Mouse (Mus musculus) forebrain, embryonic 14.5 days (tissue): ENCODE measurements at regions not wholly inside any gene's neighbourhood (a gene's known extent, or its start where the extent isn't known, plus 50 kb on each side); places are given as distances from the start of the nearest gene placed in this dataset.

Experiments
- ATAC-seq: fragments of 200-750 bp; cut with Nextera tagmentation; 2 replicates; pipeline ENCODE4 v1.8.0; 2017; ENCODE audit warnings: mild to moderate bottlenecking, moderate library complexity
- DNase-seq: peaks from one replicate; pipeline ENCODE4 v3.0.0-alpha.2; 2015; ENCODE audit warnings: low spot score
- H3K27ac ChIP-seq: fragments of 300-500 bp; sonication (generic); 2 replicates; pipeline ENCODE4 v1.5.1; 2014; ENCODE audit warnings: low read depth, mild to moderate bottlenecking, control low read depth, low read length, moderate library complexity
- H3K27me3 ChIP-seq: fragments of 300-500 bp; sonication (generic); replicated peaks from 2 replicates; pipeline ENCODE4 v1.6.1; 2014; ENCODE audit warnings: low read length, control low read depth, mixed read lengths; ENCODE audit not compliant: control insufficient read depth, insufficient read depth
- H3K36me3 ChIP-seq: fragments of 300-500 bp; sonication (generic); 2 replicates; pipeline ENCODE4 v1.6.1; 2014; ENCODE audit warnings: low read length, control low read depth; ENCODE audit not compliant: control insufficient read depth, insufficient read depth
- H3K4me1 ChIP-seq: fragments of 300-500 bp; sonication (generic); 2 replicates; pipeline ENCODE4 v1.6.1; 2014; ENCODE audit warnings: antibody characterized with exemption, low read length, control low read depth; ENCODE audit not compliant: control insufficient read depth, insufficient read depth
- H3K4me2 ChIP-seq: fragments of 300-500 bp; sonication (generic); 2 replicates; pipeline ENCODE4 v1.6.1; 2014; ENCODE audit warnings: mild to moderate bottlenecking, control low read depth, low read length
- H3K4me3 ChIP-seq: fragments of 300-500 bp; sonication (generic); 2 replicates; pipeline ENCODE4 v1.5.1; 2014; ENCODE audit warnings: low read depth, low read length, control low read depth
- H3K9ac ChIP-seq: fragments of 300-500 bp; sonication (generic); 2 replicates; pipeline ENCODE4 v1.6.1; 2014; ENCODE audit warnings: mild to moderate bottlenecking, low read length, control low read depth, moderate library complexity
- H3K9me3 ChIP-seq: fragments of 300-500 bp; sonication (generic); replicated peaks from 2 replicates; pipeline ENCODE4 v1.6.1; 2016; ENCODE audit warnings: low read length, control low read depth, mixed read lengths; ENCODE audit not compliant: control insufficient read depth
- WGBS: fragments of 180-500 bp; shearing (Covaris S2); extraction: QIAGEN DNeasy Blood & Tissue Kit; methylation state at CpG from one replicate; pipeline ENCODE4 v1.1.7; 2014; 5-methylcytosine and 5-hydroxymethylcytosine counted together

GRCm38 (mm10) chr9:88207378-88207777 lies 119.6 kb upstream of the Nt5e start:
- WGBS = 71% methylated on average over 7 of the region's 7 CpGs
- Histone ChIP-seq H3K36me3 (no peaks in the 10 kb centered on the region), H3K27me3 (no peaks in the 10 kb centered on the region), H3K9me3 (no peaks in the 10 kb centered on the region), H3K4me1 (no peaks in the 10 kb centered on the region), H3K4me2 (no peak overlapping the region), H3K9ac (no peak overlapping the region), H3K27ac (no peak overlapping the region), H3K4me3 (no peak overlapping the region)
- ATAC-seq (no peak), DNase-seq (no peak)

GRCm38 (mm10) chr9:88208022-88208421 lies 119.0 kb upstream of the Nt5e start:
- H3K4me2 ChIP-seq = no peak overlapping the region
- DNase-seq (no peak), ATAC-seq (no peak)
- no peaks in the 10 kb centered on the region for H3K4me1 ChIP-seq
- H3K36me3 ChIP-seq = no peaks in the 10 kb centered on the region
- H3K27ac ChIP-seq = no peak overlapping the region
- no peaks in the 10 kb centered on the region for H3K9me3 ChIP-seq
- no peaks in the 10 kb centered on the region for H3K27me3 ChIP-seq
- H3K9ac ChIP-seq = no peak overlapping the region
- no peak overlapping the region for H3K4me3 ChIP-seq

- no peak for ATAC-seq
- Histone ChIP-seq H3K9ac (no peak overlapping the region), H3K27ac (no peak overlapping the region), H3K27me3 (no peaks in the 10 kb centered on the region), H3K4me1 (no peaks in the 10 kb centered on the region), H3K9me3 (no peaks in the 10 kb centered on the region), H3K36me3 (no peaks in the 10 kb centered on the region), H3K4me2 (no peak overlapping the region), H3K4me3 (no peak overlapping the region)
- 47% methylated on average over 6 of the region's 6 CpGs for WGBS
- DNase-seq = no peak
Observed at GRCm38 (mm10) chr9:88214758-88215157, 112.2 kb upstream of the Nt5e start.

- no peak overlapping the region for H3K4me2 ChIP-seq
- H3K36me3 ChIP-seq = no peaks in the 10 kb centered on the region
- ATAC-seq (no peak), DNase-seq (no peak)
- 83% methylated on average over 3 of the region's 3 CpGs for WGBS
- no peak overlapping the region for H3K27ac ChIP-seq
- no peaks in the 10 kb centered on the region for H3K27me3 ChIP-seq
- H3K4me3 ChIP-seq = no peak overlapping the region
- no peaks in the 10 kb centered on the region for H3K4me1 ChIP-seq
- H3K9me3 ChIP-seq = no peaks in the 10 kb centered on the region
- no peak overlapping the region for H3K9ac ChIP-seq
Observed at GRCm38 (mm10) chr9:88220360-88220759, 106.6 kb upstream of the Nt5e start.

GRCm38 (mm10) chr9:88221276-88221675 lies 105.7 kb upstream of the Nt5e start:
- Histone ChIP-seq H3K27me3 (no peaks in the 10 kb centered on the region), H3K9me3 (no peaks in the 10 kb centered on the region), H3K4me2 (no peak overlapping the region), H3K9ac (no peak overlapping the region), H3K4me1 (no peaks in the 10 kb centered on the region), H3K36me3 (no peaks in the 10 kb centered on the region), H3K27ac (no peak overlapping the region), H3K4me3 (no peak overlapping the region)
- 85% methylated on average over 14 of the region's 14 CpGs for WGBS
- no peak for DNase-seq
- ATAC-seq = no peak

- Histone ChIP-seq H3K27ac (no peak overlapping the region), H3K36me3 (no peaks in the 10 kb centered on the region), H3K9me3 (no peaks in the 10 kb centered on the region), H3K9ac (no peak overlapping the region), H3K4me3 (no peak overlapping the region), H3K4me2 (no peak overlapping the region), H3K27me3 (no peaks in the 10 kb centered on the region), H3K4me1 (no peaks in the 10 kb centered on the region)
- DNase-seq (peak; percentile 82), ATAC-seq (peak; percentile 26; the same call in 1 of the 2 replicates)
- 30% methylated on average over 7 of the region's 7 CpGs for WGBS
Observed at GRCm38 (mm10) chr9:88221850-88222353, 105.1 kb upstream of the Nt5e start.

- Histone ChIP-seq H3K4me2 (no peak overlapping the region), H3K4me3 (no peak overlapping the region), H3K9me3 (no peaks in the 10 kb centered on the region), H3K9ac (no peak overlapping the region), H3K4me1 (peaks cover 3% of the 10 kb centered on the region; the same call in 1 of the 2 replicates), H3K36me3 (no peaks in the 10 kb centered on the region), H3K27ac (no peak overlapping the region), H3K27me3 (no peaks in the 10 kb centered on the region)
- WGBS = 80% methylated on average over 2 of the region's 2 CpGs
- no peak for ATAC-seq
- DNase-seq = no peak
Observed at GRCm38 (mm10) chr9:88237126-88237525, 89.9 kb upstream of the Nt5e start.

- ATAC-seq = no peak; the same call in 1 of the 2 replicates
- WGBS = 65% methylated on average over 5 of the region's 5 CpGs
- H3K27ac ChIP-seq = no peak overlapping the region
- peak; percentile 45 for DNase-seq
- H3K27me3 ChIP-seq = no peaks in the 10 kb centered on the region
- no peak overlapping the region for H3K4me2 ChIP-seq
- peaks cover 3% of the 10 kb centered on the region; the same call in 1 of the 2 replicates for H3K4me1 ChIP-seq
- H3K9ac ChIP-seq = no peak overlapping the region
- H3K4me3 ChIP-seq = no peak overlapping the region
- no peaks in the 10 kb centered on the region for H3K36me3 ChIP-seq
- H3K9me3 ChIP-seq = no peaks in the 10 kb centered on the region
Observed at GRCm38 (mm10) chr9:88238346-88238745, 88.7 kb upstream of the Nt5e start.

GRCm38 (mm10) chr9:88240740-88241139 lies 86.3 kb upstream of the Nt5e start:
- Histone ChIP-seq H3K9ac (peak overlapping the region; percentile 38; the same call in 1 of the 2 replicates), H3K27ac (no peak overlapping the region), H3K27me3 (no peaks in the 10 kb centered on the region), H3K4me2 (peak overlapping the region; percentile 50), H3K9me3 (no peaks in the 10 kb centered on the region), H3K4me1 (peaks cover 3% of the 10 kb centered on the region; the same call in 1 of the 2 replicates), H3K4me3 (no peak overlapping the region), H3K36me3 (no peaks in the 10 kb centered on the region)
- DNase-seq = no peak
- ATAC-seq = no peak
- WGBS = 25% methylated on average over 4 of the region's 4 CpGs
